Mouse (Mus musculus) embryonic facial prominence, embryonic 14.5 days (tissue): ENCODE results near the gene Hexa. TPM values are rescaled to one million over a fixed set of nuclear protein-coding genes. Genes with fewer than 3 reads are reported as not detected.

Experiments used
- ATAC-seq: fragments of 200-750 bp; cut with Nextera tagmentation; 2 replicates; pipeline ENCODE4 v1.8.0; 2017; ENCODE audit warnings: low read depth, moderate number of reproducible peaks, moderate TSS enrichment
- DNase-seq: peaks from one replicate; pipeline ENCODE4 v3.0.0-alpha.2; 2015; ENCODE audit warnings: low spot score
- H3K27ac ChIP-seq: fragments of 300-500 bp; sonication (generic); replicated peaks from 2 replicates; pipeline ENCODE4 v1.5.1; 2014; ENCODE audit warnings: low read depth, mild to moderate bottlenecking, low read length, moderate library complexity
- H3K27me3 ChIP-seq: fragments of 300-500 bp; sonication (generic); replicated peaks from 2 replicates; pipeline ENCODE4 v1.6.1; 2014; ENCODE audit warnings: low read length; ENCODE audit not compliant: control insufficient read depth, insufficient read depth
- H3K36me3 ChIP-seq: fragments of 300-500 bp; sonication (generic); 2 replicates; pipeline ENCODE4 v1.6.1; 2014; ENCODE audit warnings: low read length, mixed read lengths; ENCODE audit not compliant: control insufficient read depth, insufficient read depth
- H3K4me1 ChIP-seq: fragments of 300-500 bp; sonication (generic); 2 replicates; pipeline ENCODE4 v1.6.1; 2014; ENCODE audit warnings: antibody characterized with exemption, low read length; ENCODE audit not compliant: control insufficient read depth, insufficient read depth
- H3K4me2 ChIP-seq: fragments of 300-500 bp; sonication (generic); 2 replicates; pipeline ENCODE4 v1.6.1; 2014; ENCODE audit warnings: low read depth, mild to moderate bottlenecking, low read length, moderate library complexity, mixed read lengths
- H3K4me3 ChIP-seq: fragments of 300-500 bp; sonication (generic); 2 replicates; pipeline ENCODE4 v1.5.1; 2014; ENCODE audit warnings: low read depth, mild to moderate bottlenecking, low read length
- H3K9ac ChIP-seq: fragments of 300-500 bp; sonication (generic); 2 replicates; pipeline ENCODE4 v1.6.1; 2014; ENCODE audit warnings: low read depth, mild to moderate bottlenecking, low read length, moderate library complexity, mixed read lengths
- H3K9me3 ChIP-seq: fragments of 300-500 bp; sonication (generic); 2 replicates; pipeline ENCODE4 v1.6.1; 2016; ENCODE audit warnings: low read length; ENCODE audit not compliant: control insufficient read depth
- WGBS: fragments of 180-500 bp; shearing (Covaris S2); extraction: QIAGEN DNeasy Blood & Tissue Kit; methylation state at CpG from one replicate; pipeline ENCODE4 v1.1.7; 2014; 5-methylcytosine and 5-hydroxymethylcytosine counted together
- polyA plus RNA-seq: library from polyadenylated mRNA; unstranded; fragments of >200 nt; fragmentation: Nextera tagmentation; extraction: Ambion mirVana; gene quantifications from 2 replicates; pipeline ENCODE4 v1.2.1, GENCODE M21; 2014

The Hexa gene
- polyA plus RNA-seq, 1 experiment from 2014 or later = 101 TPM

- Histone ChIP-seq H3K4me1 (no peaks in the 10 kb centered on the region), H3K9ac (no peak overlapping the region), H3K36me3 (no peaks in the 10 kb centered on the region; the same call in 1 of the 2 replicates), H3K4me3 (no peak overlapping the region), H3K27ac (no peak overlapping the region), H3K27me3 (no peaks in the 10 kb centered on the region), H3K4me2 (no peak overlapping the region), H3K9me3 (no peaks in the 10 kb centered on the region)
- 85% methylated on average over 1 of the region's 1 CpGs for WGBS
- no peak for ATAC-seq
- no peak for DNase-seq
These were observed 8.5 kb downstream of the Hexa start for GRCm38 (mm10) chr9:59547869-59548268.

- no peak for DNase-seq
- H3K9me3 ChIP-seq = no peaks in the 10 kb centered on the region
- WGBS = 59% methylated on average over 2 of the region's 2 CpGs
- H3K4me1 ChIP-seq = no peaks in the 10 kb centered on the region
- H3K9ac ChIP-seq = no peak overlapping the region
- H3K4me3 ChIP-seq = no peak overlapping the region
- H3K36me3 ChIP-seq = peaks cover 4% of the 10 kb centered on the region
- H3K27ac ChIP-seq = no peak overlapping the region
- no peak overlapping the region for H3K4me2 ChIP-seq
- ATAC-seq = no peak
- H3K27me3 ChIP-seq = no peaks in the 10 kb centered on the region
These were observed 9.7 kb downstream of the Hexa start for GRCm38 (mm10) chr9:59548961-59549487.

GRCm38 (mm10) chr9:59550077-59550476 lies 10.7 kb downstream of the Hexa start:
- no peak for ATAC-seq
- no peak for DNase-seq
- 80% methylated on average over 4 of the region's 4 CpGs for WGBS
- H3K9me3 ChIP-seq = no peaks in the 10 kb centered on the region
- no peak overlapping the region for H3K4me3 ChIP-seq
- H3K36me3 ChIP-seq = peaks cover 13% of the 10 kb centered on the region
- H3K9ac ChIP-seq = no peak overlapping the region
- H3K27me3 ChIP-seq = no peaks in the 10 kb centered on the region
- no peak overlapping the region for H3K27ac ChIP-seq
- H3K4me2 ChIP-seq = no peak overlapping the region
- H3K4me1 ChIP-seq = no peaks in the 10 kb centered on the region

DNA sequence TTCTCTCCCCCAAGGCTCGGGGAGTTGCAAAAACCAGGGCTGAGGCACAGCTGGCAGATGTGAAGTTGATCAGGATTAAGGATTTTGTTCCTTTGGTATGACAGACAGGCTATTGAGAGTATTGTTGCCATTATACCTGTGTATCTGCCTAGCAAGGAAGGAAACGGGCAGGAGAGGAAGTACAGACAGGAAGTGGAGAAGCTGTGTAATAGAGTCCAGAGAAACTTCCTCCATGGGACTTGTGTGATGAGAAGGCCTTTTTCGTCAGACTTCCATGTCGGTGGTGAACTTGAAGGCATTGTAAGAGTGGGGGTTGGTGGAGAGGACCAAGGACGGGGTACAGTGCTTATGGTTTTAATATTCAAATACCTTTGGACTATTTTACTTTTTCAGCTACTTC lies 11.7 kb downstream of the Hexa start:
- H3K4me3 ChIP-seq = no peak overlapping the region
- no peak overlapping the region for H3K9ac ChIP-seq
- 70% methylated on average over 5 of the region's 5 CpGs for WGBS
- ATAC-seq (no peak), DNase-seq (no peak)
- H3K4me2 ChIP-seq = no peak overlapping the region
- peaks cover 13% of the 10 kb centered on the region for H3K36me3 ChIP-seq
- no peak overlapping the region for H3K27ac ChIP-seq
- no peaks in the 10 kb centered on the region for H3K4me1 ChIP-seq
- no peaks in the 10 kb centered on the region for H3K9me3 ChIP-seq
- H3K27me3 ChIP-seq = no peaks in the 10 kb centered on the region

DNA sequence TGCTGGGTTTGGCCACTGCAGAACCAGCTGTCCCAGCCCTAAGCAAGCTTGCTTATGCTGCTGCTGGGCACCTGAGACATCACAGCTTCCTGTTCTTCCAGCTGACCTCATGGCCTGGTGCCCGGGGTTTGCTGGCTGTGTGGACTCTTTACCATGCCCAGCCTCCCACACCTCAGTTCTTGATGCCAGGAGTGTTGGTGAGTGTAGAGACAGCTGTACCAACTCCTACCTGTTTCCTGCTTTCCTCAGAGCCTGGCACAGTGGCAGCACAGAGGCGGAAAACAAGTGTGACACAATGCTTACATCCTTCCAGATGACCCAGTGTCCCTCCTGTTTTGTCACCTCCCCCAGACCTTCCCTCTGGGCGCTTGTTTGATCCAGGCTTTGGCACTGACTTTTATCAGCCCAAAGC lies 12.3 kb downstream of the Hexa start:
- Histone ChIP-seq H3K27ac (no peak overlapping the region), H3K4me1 (no peaks in the 10 kb centered on the region), H3K27me3 (no peaks in the 10 kb centered on the region), H3K4me2 (no peak overlapping the region), H3K9ac (no peak overlapping the region), H3K4me3 (no peak overlapping the region), H3K36me3 (peaks cover 17% of the 10 kb centered on the region), H3K9me3 (no peaks in the 10 kb centered on the region)
- 84% methylated on average over 3 of the region's 3 CpGs for WGBS
- ATAC-seq = no peak
- no peak for DNase-seq

GRCm38 (mm10) chr9:59552610-59553009 lies 13.3 kb downstream of the Hexa start:
- Histone ChIP-seq H3K9me3 (no peaks in the 10 kb centered on the region), H3K4me2 (no peak overlapping the region), H3K27me3 (no peaks in the 10 kb centered on the region), H3K36me3 (peaks cover 26% of the 10 kb centered on the region), H3K4me3 (no peak overlapping the region), H3K4me1 (no peaks in the 10 kb centered on the region), H3K9ac (no peak overlapping the region), H3K27ac (no peak overlapping the region)
- ATAC-seq = no peak
- DNase-seq = no peak
- 78% methylated on average over 5 of the region's 5 CpGs for WGBS

DNA sequence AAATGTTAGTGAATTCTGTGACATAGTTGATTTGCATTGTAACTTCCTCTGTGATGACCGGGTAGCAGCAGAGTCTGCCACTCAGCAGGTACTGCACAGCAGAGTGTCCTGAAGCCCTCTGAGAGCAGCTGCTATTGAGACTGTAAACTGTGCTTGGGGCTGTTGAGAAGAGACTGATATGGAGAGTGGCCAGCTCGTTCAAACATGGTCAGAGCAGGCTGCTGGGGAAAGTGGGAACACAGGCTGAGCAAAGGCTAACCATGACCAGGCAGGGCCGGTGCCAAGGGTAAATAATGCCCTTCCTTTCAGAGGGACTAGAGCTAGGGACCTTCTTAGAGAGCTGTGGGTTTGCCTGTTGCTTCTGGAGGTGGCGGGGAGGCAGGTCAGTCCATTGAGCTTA lies 14.4 kb downstream of the Hexa start:
- H3K9me3 ChIP-seq = no peaks in the 10 kb centered on the region
- no peak overlapping the region for H3K4me3 ChIP-seq
- no peak for ATAC-seq
- no peak overlapping the region for H3K4me2 ChIP-seq
- no peak overlapping the region for H3K27ac ChIP-seq
- 77% methylated on average over 4 of the region's 4 CpGs for WGBS
- peaks cover 38% of the 10 kb centered on the region for H3K36me3 ChIP-seq
- DNase-seq = no peak
- H3K9ac ChIP-seq = no peak overlapping the region
- no peaks in the 10 kb centered on the region for H3K4me1 ChIP-seq
- H3K27me3 ChIP-seq = no peaks in the 10 kb centered on the region

- Histone ChIP-seq H3K9me3 (no peaks in the 10 kb centered on the region), H3K27me3 (no peaks in the 10 kb centered on the region), H3K9ac (no peak overlapping the region), H3K36me3 (peaks cover 36% of the 10 kb centered on the region), H3K27ac (no peak overlapping the region), H3K4me2 (no peak overlapping the region), H3K4me1 (no peaks in the 10 kb centered on the region), H3K4me3 (no peak overlapping the region)
- WGBS = 21% methylated on average over 4 of the region's 4 CpGs
- peak; percentile 78; the same call in 1 of the 2 replicates for ATAC-seq
- DNase-seq = peak; percentile 83
These were observed 26.3 kb downstream of the Hexa start for GRCm38 (mm10) chr9:59565600-59565999.

GRCm38 (mm10) chr9:59567111-59567510 lies 27.8 kb downstream of the Hexa start:
- no peaks in the 10 kb centered on the region for H3K4me1 ChIP-seq
- H3K9ac ChIP-seq = no peak overlapping the region
- ATAC-seq = peak; percentile 79; the same call in 1 of the 2 replicates
- no peak overlapping the region for H3K4me2 ChIP-seq
- no peaks in the 10 kb centered on the region for H3K9me3 ChIP-seq
- DNase-seq = peak; percentile 40
- H3K4me3 ChIP-seq = no peak overlapping the region
- no peaks in the 10 kb centered on the region for H3K27me3 ChIP-seq
- WGBS = 34% methylated on average over 6 of the region's 6 CpGs
- no peak overlapping the region for H3K27ac ChIP-seq
- H3K36me3 ChIP-seq = peaks cover 25% of the 10 kb centered on the region
